Mouse (Mus musculus) macrophage (primary cell): Measurements from ENCODE around the gene Lrrc8d. TPM values are rescaled to one million over a fixed set of nuclear protein-coding genes. Genes with fewer than 3 reads are reported as not detected.

ENCODE experiments used
- H3K27ac ChIP-seq: fragments of 350-480 bp; formaldehyde crosslinking; 2 replicates; pipeline ENCODE4 v1.9.0; 2021
- H3K36me3 ChIP-seq: fragments of 350-480 bp; formaldehyde crosslinking; 2 replicates; pipeline ENCODE4 v1.9.0; 2021; ENCODE audit errors: inconsistent target
- H3K4me3 ChIP-seq: fragments of 350-480 bp; formaldehyde crosslinking; 2 replicates; pipeline ENCODE4 v1.9.0; 2021; ENCODE audit errors: inconsistent target
- H3K79me2 ChIP-seq: fragments of 350-480 bp; formaldehyde crosslinking; 2 replicates; pipeline ENCODE4 v1.9.0; 2021; ENCODE audit errors: inconsistent target
- WGBS: methylation state at CpG from one replicate; pipeline ENCODE4 v1.1.7; 2026; ENCODE audit warnings: inconsistent platforms; ENCODE audit not compliant: missing documents; 5-methylcytosine and 5-hydroxymethylcytosine counted together
- polyA plus RNA-seq: library from polyadenylated mRNA; stranded (reverse); fragments of 250-400 nt; gene quantifications from 3 replicates; pipeline ENCODE4 v1.2.4, GENCODE M21; 2018; ENCODE audit warnings: inconsistent platforms

Gene Lrrc8d
- polyA plus RNA-seq, 1 experiment from 2014 or later: 50.7 TPM

DNA sequence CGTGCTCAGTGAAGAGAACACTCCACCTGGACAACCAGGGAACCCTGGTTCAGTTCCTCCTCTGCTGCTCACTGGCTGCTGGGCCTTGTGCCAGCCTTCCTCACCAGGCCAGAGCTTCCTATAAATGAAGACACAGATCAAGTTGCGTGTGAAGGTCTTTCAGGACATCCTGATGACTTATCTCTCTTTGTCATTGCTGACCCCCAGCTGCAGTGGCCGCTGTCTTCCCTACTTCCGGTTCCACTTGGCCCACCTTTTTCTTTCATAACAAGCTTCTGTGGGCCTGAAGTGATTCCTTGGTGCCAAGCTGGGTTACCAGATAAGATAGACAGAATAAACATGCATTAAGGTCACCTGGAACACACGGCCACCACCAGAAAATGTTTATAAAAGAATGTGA, 90.0 kb downstream of the Lrrc8d start:
- Histone ChIP-seq H3K4me3 (no peak overlapping the region), H3K36me3 (no peaks in the 10 kb centered on the region), H3K27ac (no peak overlapping the region), H3K79me2 (peaks cover 100% of the 10 kb centered on the region)
- 28% methylated on average over 5 of the region's 5 CpGs for WGBS

DNA sequence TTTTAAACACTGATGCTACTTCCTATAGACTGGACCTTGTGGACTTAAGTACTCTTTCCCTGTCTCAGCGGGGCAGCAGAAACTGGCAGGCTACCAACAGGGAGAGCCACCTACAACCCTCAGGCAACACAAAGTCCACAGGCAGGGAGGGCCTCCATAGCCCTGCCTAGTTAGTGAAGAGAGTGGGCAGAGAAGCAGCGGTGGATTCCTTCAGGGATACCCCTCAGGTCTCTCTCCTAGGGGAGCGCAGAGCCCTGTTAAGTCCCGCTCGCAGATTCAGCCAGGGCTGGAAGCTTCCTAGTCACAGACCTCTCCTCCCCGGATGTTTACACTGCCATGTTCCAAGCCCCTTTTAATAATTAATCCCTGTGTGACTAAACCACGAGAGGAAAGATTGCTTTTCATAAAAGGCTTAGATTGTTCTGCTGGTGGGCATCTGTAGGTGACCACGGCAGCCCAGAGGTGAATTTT, 92.6 kb downstream of the Lrrc8d start:
- peaks cover 100% of the 10 kb centered on the region for H3K79me2 ChIP-seq
- WGBS: 83% methylated on average over 8 of the region's 8 CpGs
- no peak overlapping the region for H3K4me3 ChIP-seq
- H3K36me3 ChIP-seq: no peaks in the 10 kb centered on the region
- H3K27ac ChIP-seq: no peak overlapping the region

DNA sequence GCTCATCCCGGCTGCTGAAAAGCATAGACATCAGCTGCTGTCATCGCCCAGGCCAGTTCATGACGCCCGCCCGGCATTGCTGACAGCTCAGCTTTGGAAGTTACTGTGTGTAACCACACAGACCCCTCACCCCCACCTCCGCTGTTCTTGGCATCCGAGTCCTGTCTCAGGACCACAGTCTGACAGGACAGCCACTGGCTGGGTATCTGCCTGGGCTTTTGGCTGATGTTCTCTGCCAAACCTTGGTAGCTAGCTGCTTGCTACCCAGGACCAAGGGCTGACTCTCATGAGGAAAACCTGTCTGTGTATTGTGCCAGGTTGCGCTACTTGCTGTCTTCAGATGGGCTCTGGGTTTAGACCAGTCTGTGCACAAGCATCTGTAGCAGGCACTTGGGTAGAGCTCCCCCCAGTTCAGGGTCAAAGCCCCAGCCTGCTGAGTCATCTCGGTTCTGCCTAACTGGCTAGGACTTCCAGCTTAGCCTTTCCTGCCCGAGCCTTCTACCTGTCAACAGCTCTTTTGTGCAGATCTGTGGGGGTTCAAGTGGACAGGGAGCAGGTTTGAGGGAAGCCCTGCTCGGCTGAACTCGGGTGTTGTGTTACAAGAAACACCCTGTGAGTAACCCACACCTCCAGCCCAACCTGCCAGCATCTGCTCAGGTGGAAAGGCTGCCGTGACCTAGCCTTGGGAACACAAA, 93.2 kb downstream of the Lrrc8d start:
- no peak overlapping the region for H3K27ac ChIP-seq
- 65% methylated on average over 13 of the region's 13 CpGs for WGBS
- H3K36me3 ChIP-seq: no peaks in the 10 kb centered on the region
- no peak overlapping the region for H3K4me3 ChIP-seq
- peaks cover 100% of the 10 kb centered on the region for H3K79me2 ChIP-seq

DNA sequence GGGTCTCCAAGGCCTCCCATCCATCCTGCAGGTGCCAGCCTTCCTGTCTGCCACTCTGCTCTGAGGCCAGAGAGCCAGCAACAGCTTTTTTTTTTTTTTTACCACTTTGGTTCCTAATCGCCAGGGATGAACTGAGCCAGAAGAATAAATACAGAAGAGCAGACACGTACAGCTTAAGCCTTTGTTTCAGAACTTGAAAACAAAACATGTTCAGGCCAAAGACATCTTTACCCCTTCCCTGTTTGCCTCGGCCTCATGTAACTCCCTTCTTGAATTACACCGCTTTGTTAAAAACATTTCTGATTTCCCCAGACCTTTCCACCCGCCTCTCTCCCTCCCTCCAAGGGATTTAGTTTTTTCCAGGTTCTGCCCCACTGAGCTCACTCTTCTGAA, 93.8 kb downstream of the Lrrc8d start:
- H3K4me3 ChIP-seq: no peak overlapping the region
- H3K27ac ChIP-seq: no peak overlapping the region
- H3K79me2 ChIP-seq: peaks cover 100% of the 10 kb centered on the region
- 87% methylated on average over 5 of the region's 5 CpGs for WGBS
- H3K36me3 ChIP-seq: no peaks in the 10 kb centered on the region

DNA sequence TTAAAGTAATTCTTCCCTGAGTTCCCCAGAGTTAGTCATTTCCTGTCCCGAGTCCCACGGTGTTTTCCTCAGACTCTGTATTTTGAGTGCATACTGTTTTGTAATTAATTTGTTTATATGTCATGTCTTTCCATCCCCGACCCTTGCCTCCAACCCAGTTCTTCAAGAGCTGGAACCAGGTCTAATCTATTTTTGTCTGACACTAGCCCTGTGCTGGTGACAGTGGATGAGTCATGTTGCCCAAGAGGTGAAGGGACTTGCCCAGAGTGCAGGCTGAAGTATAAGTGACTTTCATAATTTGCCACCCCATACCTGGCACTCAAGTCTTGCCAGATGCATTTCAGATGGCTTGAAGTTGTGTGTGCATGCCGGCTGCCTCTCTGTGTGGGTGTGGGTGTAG, 98.7 kb downstream of the Lrrc8d start:
- WGBS: 29% methylated on average over 3 of the region's 4 CpGs
- Histone ChIP-seq H3K4me3 (no peak overlapping the region), H3K79me2 (peaks cover 100% of the 10 kb centered on the region), H3K36me3 (no peaks in the 10 kb centered on the region), H3K27ac (no peak overlapping the region)

DNA sequence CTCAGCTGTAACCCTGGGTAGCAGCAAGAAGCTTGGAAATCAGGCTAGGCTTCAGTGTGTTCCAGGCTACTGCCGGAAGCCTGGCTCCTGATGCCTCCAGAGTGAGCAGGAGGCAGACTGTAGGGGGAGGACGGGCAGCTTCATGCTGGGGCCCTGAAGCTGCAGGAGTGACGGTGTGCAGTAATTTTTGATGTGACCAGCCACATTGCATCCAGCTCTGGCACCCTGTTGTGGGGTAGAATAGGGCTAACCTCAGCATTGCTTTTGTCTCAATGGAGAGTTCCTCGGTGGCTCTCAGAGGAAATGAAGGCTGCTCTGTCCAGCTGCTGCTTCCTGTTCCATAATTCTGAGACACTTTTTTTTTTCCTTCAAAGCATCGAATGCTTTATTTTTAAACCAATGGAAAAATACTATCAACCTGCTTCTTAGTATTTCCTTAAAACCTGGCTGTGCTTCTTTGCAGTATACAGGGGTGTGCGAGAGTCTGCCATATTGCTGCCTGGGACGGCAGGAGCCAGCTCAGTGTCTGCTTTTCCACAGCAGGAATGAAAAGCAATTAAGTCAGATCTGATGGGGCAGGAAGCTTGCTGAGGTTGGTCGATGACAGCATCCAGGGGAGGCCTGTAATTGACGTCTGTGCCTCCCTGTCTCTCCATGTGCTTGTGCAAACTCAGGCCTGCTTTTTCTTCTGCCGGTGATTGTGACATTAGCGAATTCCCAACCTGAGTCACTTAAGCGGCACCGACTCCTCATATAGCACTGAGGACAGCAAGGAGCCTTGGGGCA, 100.3 kb downstream of the Lrrc8d start:
- H3K4me3 ChIP-seq: no peak overlapping the region
- peaks cover 100% of the 10 kb centered on the region for H3K79me2 ChIP-seq
- WGBS: 54% methylated on average over 13 of the region's 13 CpGs
- peak overlapping the region; percentile 4; the same call in 1 of the 2 replicates for H3K27ac ChIP-seq
- no peaks in the 10 kb centered on the region for H3K36me3 ChIP-seq

DNA sequence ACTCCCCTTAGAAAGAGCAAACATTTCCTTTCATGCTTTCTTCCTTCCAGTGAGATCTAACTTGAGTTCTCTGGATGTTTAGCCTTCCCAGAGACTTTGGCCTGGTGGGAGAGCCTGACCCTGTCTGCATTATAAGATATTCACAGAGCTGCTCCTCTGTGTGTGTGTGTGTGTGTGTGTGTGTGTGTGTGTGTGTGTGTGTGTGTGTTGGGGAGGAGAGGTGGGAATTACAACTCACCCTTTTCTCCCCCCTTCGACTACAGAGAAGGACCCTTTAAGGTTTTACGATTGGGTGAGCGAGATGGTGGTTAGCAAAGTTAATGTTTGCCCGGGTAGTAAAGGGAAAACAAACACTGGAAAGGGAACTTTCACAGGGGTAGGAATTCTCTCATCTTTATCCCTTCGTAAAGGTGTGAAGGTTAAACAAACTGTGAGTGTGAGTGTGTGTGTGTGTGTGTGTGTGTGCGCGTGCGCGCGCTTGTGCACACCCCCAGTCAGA, 101.3 kb downstream of the Lrrc8d start:
- no peak overlapping the region for H3K4me3 ChIP-seq
- peaks cover 100% of the 10 kb centered on the region for H3K79me2 ChIP-seq
- 96% methylated on average over 10 of the region's 10 CpGs for WGBS
- H3K27ac ChIP-seq: no peak overlapping the region
- H3K36me3 ChIP-seq: no peaks in the 10 kb centered on the region

DNA sequence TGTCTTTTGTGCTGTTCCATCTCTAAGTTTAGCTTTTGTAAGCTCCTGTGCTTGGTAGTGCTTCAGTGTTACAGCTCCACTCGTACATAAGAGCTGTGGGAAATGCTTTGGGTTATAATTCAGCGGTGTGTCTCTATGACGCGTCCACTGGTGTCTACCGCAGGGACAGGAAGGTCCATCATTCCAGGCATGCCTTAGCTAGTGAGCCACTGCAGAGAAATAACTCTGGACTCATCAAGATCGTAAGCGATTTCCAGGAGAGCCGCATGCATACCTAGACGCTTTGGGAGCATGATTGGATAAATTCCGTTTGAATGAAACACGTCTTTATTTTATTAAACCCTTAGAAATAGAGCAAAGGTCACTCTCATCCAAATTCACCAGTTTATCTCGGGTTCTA, 106.2 kb downstream of the Lrrc8d start:
- Histone ChIP-seq H3K27ac (no peak overlapping the region), H3K79me2 (peaks cover 98% of the 10 kb centered on the region), H3K4me3 (no peak overlapping the region), H3K36me3 (peaks cover 2% of the 10 kb centered on the region; the same call in 1 of the 2 replicates)
- WGBS: 96% methylated on average over 12 of the region's 12 CpGs

DNA sequence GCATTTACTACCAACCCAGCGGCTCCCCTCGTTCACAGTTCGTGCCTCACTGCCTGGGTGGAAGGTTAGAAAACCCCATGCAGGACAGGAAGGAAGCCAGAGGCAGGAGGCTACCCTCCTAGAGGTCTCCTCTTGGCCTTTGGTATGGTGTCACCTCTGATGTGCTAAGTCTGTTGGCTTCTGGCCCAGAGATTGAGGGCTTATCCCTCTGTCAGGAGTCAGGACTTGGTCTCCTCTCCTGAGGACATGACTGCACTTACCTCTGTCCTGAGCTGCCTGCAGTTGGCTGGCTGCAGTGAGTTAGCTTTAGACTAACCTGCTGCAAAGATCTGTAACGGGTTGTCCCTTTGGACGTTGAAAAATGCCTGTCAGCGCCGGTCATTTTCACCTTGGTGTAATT, 107.7 kb downstream of the Lrrc8d start:
- 58% methylated on average over 7 of the region's 7 CpGs for WGBS
- Histone ChIP-seq H3K36me3 (peaks cover 16% of the 10 kb centered on the region), H3K4me3 (no peak overlapping the region), H3K79me2 (peaks cover 93% of the 10 kb centered on the region), H3K27ac (no peak overlapping the region)

DNA sequence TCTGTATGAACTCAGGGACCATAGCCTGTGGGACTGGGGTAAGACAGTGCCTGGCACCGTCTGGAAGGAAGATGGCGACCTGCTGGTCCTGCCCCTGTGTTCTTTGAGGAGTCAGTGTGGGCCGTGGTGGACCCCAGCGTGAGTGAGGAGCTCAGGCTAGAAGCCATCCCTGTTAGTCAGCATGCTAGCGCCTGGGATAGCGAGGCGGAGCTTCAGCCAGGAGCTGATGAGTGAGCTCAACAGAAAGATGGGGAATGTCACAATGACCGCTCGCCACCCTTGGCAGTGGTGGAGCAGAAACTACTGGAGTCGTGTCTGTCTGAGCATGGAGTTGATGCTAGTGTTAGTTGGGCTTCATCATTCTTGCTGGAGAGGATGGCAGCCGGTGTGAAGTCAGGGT, 109.3 kb downstream of the Lrrc8d start:
- H3K79me2 ChIP-seq: peaks cover 77% of the 10 kb centered on the region
- 93% methylated on average over 11 of the region's 11 CpGs for WGBS
- H3K27ac ChIP-seq: no peak overlapping the region
- H3K36me3 ChIP-seq: peaks cover 32% of the 10 kb centered on the region
- H3K4me3 ChIP-seq: no peak overlapping the region

DNA sequence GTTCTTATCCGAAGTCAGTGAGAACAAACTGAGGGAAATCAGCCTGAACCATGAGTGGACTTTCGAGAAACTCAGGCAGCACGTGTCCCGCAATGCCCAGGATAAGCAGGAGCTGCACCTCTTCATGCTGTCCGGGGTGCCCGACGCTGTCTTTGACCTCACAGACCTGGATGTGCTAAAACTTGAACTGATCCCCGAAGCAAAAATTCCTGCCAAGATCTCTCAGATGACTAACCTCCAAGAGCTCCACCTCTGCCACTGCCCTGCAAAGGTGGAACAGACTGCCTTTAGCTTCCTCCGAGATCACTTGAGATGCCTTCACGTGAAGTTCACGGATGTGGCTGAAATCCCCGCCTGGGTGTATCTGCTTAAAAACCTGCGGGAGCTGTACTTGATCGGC, 113.3 kb downstream of the Lrrc8d start:
- no peak overlapping the region for H3K4me3 ChIP-seq
- H3K36me3 ChIP-seq: peaks cover 39% of the 10 kb centered on the region
- H3K79me2 ChIP-seq: peaks cover 37% of the 10 kb centered on the region
- no peak overlapping the region for H3K27ac ChIP-seq
- 93% methylated on average over 14 of the region's 14 CpGs for whole genome bisulfite sequencing

DNA sequence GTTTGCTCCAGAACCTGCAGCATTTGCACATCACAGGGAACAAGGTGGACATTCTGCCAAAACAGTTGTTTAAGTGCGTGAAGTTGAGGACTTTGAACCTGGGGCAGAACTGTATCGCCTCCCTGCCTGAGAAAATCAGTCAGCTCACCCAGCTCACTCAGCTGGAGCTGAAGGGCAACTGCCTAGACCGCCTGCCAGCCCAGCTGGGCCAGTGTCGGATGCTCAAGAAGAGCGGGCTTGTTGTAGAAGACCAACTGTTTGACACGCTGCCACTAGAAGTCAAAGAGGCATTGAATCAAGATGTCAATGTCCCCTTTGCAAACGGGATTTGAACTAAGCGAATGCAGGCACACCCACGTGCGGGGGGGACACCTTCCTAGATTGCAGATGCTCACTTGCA, 114.2 kb downstream of the Lrrc8d start:
- 97% methylated on average over 9 of the region's 10 CpGs for WGBS
- Histone ChIP-seq H3K36me3 (peaks cover 39% of the 10 kb centered on the region), H3K27ac (no peak overlapping the region), H3K79me2 (peaks cover 27% of the 10 kb centered on the region), H3K4me3 (no peak overlapping the region)

DNA sequence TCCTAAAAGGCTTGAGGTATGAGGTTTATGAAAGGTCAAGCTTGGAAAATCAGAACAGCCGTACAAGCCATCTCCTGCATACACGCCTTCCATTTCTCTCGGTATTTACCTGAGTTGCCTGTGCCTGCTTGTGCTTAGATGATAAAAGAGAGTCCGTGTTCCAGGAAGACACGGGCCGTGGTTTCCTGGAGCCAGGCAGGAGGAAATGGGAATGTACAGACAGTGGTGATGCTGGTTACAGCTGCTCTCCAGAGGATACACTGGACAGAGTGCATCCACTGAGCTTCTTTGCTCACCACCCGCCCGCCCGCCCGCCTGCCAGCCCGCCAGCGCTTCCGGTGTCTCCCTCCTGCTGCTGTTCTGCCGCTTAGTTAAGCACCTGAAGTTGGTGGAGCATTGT, 116.3 kb downstream of the Lrrc8d start:
- WGBS: 92% methylated on average over 8 of the region's 14 CpGs
- peaks cover 36% of the 10 kb centered on the region for H3K36me3 ChIP-seq
- H3K4me3 ChIP-seq: no peak overlapping the region
- H3K79me2 ChIP-seq: peaks cover 8% of the 10 kb centered on the region; the same call in 1 of the 2 replicates
- H3K27ac ChIP-seq: no peak overlapping the region

DNA sequence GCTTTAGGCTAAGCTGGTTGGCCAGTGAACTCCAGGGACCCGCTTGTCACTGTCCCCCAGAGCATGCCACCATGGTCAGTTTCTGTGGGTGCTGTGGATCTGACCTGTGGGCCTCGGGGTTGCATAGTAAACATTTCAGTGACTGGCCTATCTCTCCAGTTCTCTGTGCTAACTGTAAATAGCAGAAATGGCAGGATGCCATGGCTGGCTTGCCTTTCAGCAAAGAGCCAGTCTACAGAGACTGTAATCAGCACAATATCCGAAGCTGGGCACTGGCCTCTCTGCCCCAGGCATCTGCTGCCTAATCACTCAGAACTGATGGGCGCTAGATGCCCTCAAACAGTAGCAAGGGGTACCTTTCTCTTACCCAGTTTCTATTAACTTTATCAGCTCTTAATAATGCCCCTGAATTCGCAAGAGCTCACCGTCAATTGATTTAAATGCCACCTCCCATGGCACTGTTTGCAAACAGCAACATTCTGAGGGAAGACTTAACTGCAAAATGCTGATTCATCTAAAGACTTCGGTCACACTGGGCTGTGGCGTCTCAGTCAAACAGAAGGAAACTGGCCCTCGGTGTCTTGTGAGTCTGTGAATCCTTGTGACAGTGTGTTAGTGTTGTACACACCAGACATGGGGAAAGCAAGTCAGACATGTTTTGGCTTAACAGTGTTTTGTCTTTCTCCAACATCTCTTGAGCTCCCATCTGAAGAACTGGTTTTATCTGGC, 117.6 kb downstream of the Lrrc8d start:
- H3K79me2 ChIP-seq: no peaks in the 10 kb centered on the region; the same call in 1 of the 2 replicates
- H3K36me3 ChIP-seq: peaks cover 24% of the 10 kb centered on the region
- no peak overlapping the region for H3K27ac ChIP-seq
- H3K4me3 ChIP-seq: no peak overlapping the region
- WGBS: 62% methylated on average over 9 of the region's 9 CpGs
